Mouse (Mus musculus) liver, postnatal 0 days (tissue): ENCODE results near the gene Als2.

ENCODE experiments used
- CTCF ChIP-seq: sonication (generic); IDR thresholded peaks from 2 replicates; pipeline ENCODE4 v1.5.1; 2016; ENCODE audit warnings: antibody characterized with exemption, low read depth
- EP300 ChIP-seq: IDR thresholded peaks from 2 replicates; pipeline ENCODE4 v1.6.1; 2016; ENCODE audit warnings: antibody characterized with exemption, low read depth, mild to moderate bottlenecking

DNA sequence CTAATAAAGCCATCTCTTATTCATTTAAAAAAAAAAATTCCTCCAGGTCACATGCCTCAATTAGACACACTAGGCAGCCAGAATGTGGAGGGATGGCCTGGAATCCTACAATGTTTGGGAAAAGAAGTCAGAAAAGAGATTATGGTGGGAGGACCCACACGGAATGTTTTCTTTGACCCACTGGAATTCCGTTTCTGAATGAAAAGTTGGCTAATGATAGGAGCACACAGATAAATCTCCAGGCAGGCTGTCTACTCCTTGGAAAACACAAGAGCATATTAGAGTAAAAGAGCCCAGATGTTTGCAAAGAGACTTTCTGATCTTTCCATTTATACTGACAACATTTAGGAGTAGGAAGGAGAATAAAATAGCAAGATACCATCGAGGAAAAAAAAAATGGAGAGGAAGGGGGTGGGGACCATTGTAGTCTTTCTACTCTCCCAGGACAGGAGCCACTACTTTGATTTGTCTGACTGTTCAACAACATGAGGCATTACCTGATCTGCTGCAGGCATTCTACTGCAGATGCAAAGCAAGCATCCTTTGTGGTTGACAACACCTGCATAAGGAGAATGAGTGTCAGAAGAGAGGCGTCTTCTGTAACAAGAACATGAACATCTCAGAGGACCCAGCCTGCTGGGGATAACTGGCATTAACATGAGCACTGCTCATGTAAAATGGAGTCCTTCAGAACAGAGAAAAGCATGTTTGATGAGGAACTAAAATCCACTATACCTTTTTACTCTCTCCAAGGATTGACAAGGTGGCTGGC, 69.2 kb downstream of the Als2 start:
- TF ChIP-seq EP300 (no peak), CTCF (no peak)
